In the genomic region with DNA sequence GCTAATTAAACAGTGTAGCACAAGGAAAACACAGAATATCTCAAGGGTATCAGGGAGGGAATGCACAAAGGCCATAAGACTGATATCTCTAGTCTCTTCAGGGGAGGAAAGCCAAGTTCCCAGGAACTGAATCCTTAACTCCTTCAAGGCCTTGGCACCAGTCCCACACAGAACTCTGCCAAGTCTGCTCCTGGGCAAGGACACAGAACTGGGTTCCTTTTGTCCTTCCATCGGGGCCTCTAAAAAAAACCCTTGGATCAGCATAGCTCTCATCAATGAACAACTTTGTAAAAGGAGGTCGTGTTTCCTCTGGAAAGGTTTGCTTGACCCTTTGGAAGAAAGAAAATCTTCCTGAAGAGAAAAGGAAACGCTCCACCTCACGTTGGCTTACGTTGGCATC, we compare ENCODE assay signal across 10 mouse cellular contexts.
DNase-seq lines count a peak whose midpoint lies in the region; ATAC-seq and TF ChIP-seq lines count a peak whose summit lies in the region.
"Had no signal": no experiment of that assay in that cellular context is flagged by ENCODE, and none has a peak within 500 bp of the region (broad histone marks: within the 10 kb centered on the region; RNA-seq: fewer than 3 reads in every experiment).

No protein-coding gene starts in this region.

- no peak overlapping the region for H3K27ac ChIP-seq in hindbrain, postnatal 0 days
- H3K27ac ChIP-seq in hindbrain, embryonic 10.5 days = no peak overlapping the region
- H3K27ac ChIP-seq: liver, embryonic 15.5 days had no signal

- no peaks in the 10 kb centered on the region for H3K4me1 ChIP-seq in hindbrain, postnatal 0 days (ENCODE audit: insufficient read depth, low read length)
- no peaks in the 10 kb centered on the region for H3K4me1 ChIP-seq in hindbrain, embryonic 10.5 days (replicated peaks)
- H3K4me1 ChIP-seq: liver, embryonic 15.5 days had no signal

- peak; percentile 70 for DNase-seq in hindbrain, postnatal 0 days (ENCODE audit: low spot score)
- DNase-seq in hindbrain, embryonic 10.5 days (ENCODE audit: low spot score) = no peak
- peak; percentile 23 for DNase-seq in adrenal gland, adult 8-10 months
- DNase-seq in brain, adult 2 months (ENCODE audit: low read depth, low spot score) = peak; percentile 9
- DNase-seq in kidney, postnatal 4 days = peak; percentile 36 to 39
- no peak for DNase-seq in B cell, adult 2 months
- no peak for DNase-seq in thymus, postnatal 10 days (ENCODE audit: low spot score in 2 of 2)

- no peak overlapping the region for H3K4me3 ChIP-seq in hindbrain, postnatal 0 days (ENCODE audit: low read length)
- no peak overlapping the region for H3K4me3 ChIP-seq in hindbrain, embryonic 10.5 days
- H3K4me3 ChIP-seq: liver, embryonic 15.5 days had no signal

- no peak overlapping the region for H3K4me2 ChIP-seq in hindbrain, postnatal 0 days (ENCODE audit: low read depth, low read length)
- H3K4me2 ChIP-seq: liver, embryonic 15.5 days had no signal

- H3K27me3 ChIP-seq in hindbrain, postnatal 0 days (ENCODE audit: insufficient read depth, low read length) = no peaks in the 10 kb centered on the region
- no peaks in the 10 kb centered on the region for H3K27me3 ChIP-seq in hindbrain, embryonic 10.5 days (ENCODE audit: insufficient read depth, poor library complexity, severe bottlenecking)
- H3K27me3 ChIP-seq: liver, embryonic 15.5 days; Patski had no signal

- 35% methylated on average over 5 of the region's 5 CpGs for WGBS in hindbrain, postnatal 0 days
- 77% methylated on average over 5 of the region's 5 CpGs for WGBS in hindbrain, embryonic 10.5 days

- no peak overlapping the region for H3K9ac ChIP-seq in hindbrain, postnatal 0 days (replicated peaks; ENCODE audit: low read length)
- H3K9ac ChIP-seq: liver, embryonic 15.5 days had no signal

- H3K36me3 ChIP-seq in hindbrain, postnatal 0 days (ENCODE audit: insufficient read depth, low read length) = no peaks in the 10 kb centered on the region
- H3K36me3 ChIP-seq in hindbrain, embryonic 10.5 days = no peaks in the 10 kb centered on the region
- H3K36me3 ChIP-seq: liver, embryonic 15.5 days had no signal

- H3K9me3 ChIP-seq in hindbrain, postnatal 0 days (ENCODE audit: low read length) = no peaks in the 10 kb centered on the region
- H3K9me3 ChIP-seq in hindbrain, embryonic 10.5 days = no peaks in the 10 kb centered on the region
- H3K9me3 ChIP-seq: liver, embryonic 15.5 days had no signal

- ATAC-seq in hindbrain, postnatal 0 days = peak; percentile 55; the same call in 1 of the 2 replicates
- ATAC-seq in erythroblast, adult 5-6 weeks (replicated peaks; ENCODE audit: low FRiP score, poor library complexity, severe bottlenecking) = no peak
- ATAC-seq: Patski had no signal

- TF ChIP-seq CTCF in hindbrain, postnatal 0 days (IDR thresholded peaks at IDR 0.05; ENCODE audit: low read depth) = no peak

Comparison
In these comparisons a context has a peak if more than half of its experiments do, and no peak if none do; other contexts are left out.
1. DNase-seq: peak in hindbrain, postnatal 0 days (single experiment), adrenal gland, adult 8-10 months (single experiment), brain, adult 2 months (single experiment) and kidney, postnatal 4 days (2 of 2); none in hindbrain, embryonic 10.5 days (single experiment), B cell, adult 2 months (0 of 2) and thymus, postnatal 10 days (0 of 2).